Mouse (Mus musculus) frontal cortex, adult (tissue): ENCODE measurements around the gene D630023F18Rik.

ENCODE experiments used
- ATAC-seq: cut with Nextera tagmentation; 2 replicates; pipeline ENCODE4 v1.9.2; 2017; ENCODE audit warnings: mild to moderate bottlenecking, moderate library complexity, mixed read lengths; ENCODE audit not compliant: low TSS enrichment

The D630023F18Rik gene

GRCm38 (mm10) chr1:65112031-65112806 is 10.8 kb downstream of the D630023F18Rik start:
- ATAC-seq: peak; percentile 92

DNA sequence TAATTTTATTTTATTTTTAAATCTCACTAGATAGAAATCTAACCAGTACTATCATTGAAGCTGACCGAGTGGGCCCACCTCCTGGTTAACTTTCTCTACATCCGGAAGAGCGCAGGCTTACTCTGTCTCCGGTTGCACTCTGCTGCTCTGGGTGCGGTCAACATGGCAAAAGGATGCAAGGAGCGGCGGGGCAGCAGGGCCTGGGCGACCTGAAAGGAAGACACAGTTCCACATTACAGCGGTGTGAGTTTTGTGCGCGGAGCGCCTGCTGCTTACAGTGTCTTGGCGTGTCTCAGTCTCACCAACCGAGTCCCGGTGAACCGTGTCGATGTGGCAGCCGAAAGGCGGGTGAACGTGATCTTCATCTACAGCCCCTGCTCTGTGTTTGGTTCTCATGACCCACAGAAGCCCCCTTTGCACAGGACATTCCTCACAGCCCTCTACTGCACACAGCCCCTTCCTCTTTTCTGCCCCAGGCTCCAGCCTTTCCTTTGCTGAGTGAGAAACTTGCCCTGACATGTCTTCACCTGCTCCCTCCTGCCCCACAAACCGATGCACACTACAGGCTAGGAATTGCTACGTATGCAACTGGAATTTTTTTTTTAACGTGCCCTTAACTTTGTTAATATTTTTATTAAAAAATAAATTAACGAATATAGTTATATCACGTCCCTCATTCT is 13.1 kb downstream of the D630023F18Rik start:
- no peak for ATAC-seq

DNA sequence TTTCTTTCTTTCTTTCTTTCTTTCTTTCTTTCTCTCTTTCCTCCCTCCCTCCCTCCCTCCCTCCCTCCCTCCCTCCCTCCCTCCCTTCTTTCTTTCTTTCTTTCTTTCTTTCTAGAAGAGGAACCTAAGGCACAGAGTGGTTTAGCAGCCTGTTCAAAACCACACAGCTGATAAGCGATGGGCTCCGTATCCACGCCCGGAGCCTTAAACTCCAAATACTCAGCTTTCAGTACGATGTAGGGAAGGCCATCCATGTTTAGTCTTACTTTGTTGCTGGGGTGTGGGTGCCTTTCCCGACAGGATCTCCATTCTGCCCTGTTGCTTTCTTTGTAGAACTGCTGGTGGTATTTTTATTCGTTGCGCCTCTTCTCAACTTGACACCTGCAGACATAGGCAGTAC is 13.8 kb downstream of the D630023F18Rik start:
- ATAC-seq: no peak

DNA sequence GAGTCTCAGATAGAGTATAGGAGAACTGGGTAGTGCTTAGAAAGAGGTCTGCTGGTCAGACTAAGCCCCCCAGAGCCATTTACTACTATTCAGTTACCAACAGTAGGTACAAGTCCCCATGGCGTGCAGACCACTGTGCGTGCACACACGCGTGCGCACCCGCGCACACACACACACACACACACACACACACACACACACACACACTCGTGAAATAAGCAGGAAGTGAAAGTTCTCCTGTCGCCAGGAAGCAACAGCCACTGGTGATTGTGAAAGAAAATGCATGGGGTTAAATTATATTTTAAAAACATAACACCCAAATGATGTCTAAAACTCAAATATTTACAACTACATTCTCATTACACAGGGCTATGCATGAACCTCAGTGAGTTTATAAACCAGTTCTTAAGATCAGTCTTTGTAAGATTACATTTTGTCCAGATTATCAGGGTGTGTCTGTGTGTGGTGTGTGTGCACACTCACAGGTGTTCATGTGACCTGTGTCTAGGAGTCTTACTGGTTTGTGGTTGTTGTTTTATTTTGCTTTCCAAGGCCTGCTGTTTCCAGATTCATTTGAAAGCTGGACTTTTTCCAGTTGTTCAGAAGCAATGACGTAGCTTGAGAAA is 15.2 kb downstream of the D630023F18Rik start:
- ATAC-seq: no peak

GRCm38 (mm10) chr1:65103273-65103672 is 19.7 kb downstream of the D630023F18Rik start, which contains the start of gene Cryga:
Gene Cryga, minus strand, starts transcription at chr1:65103373.
- no peak for ATAC-seq

DNA sequence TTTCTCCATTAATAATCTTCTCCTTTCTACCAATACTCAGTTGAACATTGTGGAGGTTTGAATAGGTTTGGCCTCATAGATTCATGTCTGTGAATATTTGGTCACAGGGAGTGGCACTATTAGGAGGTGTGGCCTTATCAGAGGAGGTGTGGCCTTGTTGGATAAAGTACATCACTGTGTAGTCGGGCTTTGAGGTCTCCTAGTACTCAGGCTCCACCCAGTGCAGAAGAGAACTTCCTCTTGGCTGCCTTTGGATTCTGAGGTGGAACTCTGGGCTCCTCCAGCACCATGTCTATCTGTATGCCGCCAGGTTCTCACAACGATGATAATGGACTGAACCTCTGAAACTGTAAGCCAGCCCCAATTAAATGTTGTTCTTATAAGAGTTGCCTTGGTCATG is 26.1 kb downstream of the D630023F18Rik start:
- ATAC-seq: no peak

DNA sequence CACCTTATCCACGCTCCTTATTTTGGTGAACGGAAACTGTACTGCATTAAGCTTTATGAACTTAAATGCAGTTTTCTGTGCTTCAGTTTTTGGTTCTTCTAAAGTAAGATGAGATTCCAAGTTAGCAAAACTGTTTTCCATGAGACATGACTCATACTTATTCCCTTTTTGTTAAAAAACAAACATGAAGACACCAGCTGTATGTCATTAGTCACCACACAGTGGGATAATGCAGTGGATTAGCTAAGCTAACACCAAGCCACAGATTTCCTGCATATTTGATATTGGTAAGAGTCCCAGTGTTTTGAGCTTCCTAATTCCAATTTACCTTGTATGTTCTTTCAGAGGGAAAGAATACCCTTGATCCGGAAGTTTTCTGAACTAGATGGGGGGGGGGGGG is 31.4 kb downstream of the D630023F18Rik start:
- ATAC-seq: peak; percentile 73

DNA sequence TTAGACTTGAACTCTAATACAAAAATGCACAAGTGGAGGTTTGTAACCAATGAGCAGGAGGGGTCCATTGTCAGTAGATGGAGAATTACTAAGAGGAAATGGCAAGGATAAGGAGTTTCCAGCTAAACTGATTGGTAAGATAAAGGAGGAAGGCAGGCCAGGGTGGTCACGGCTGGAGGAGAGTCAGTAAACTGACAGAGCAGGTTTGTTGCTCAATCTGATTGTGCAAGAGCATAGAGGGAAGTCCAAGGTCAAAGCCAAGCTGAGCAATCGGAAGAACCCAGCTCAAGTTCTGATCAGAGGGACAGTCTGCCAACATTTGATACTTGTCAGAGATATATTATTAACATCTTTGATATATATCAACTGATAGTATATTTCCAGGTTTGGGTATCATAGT is 32.6 kb downstream of the D630023F18Rik start:
- no peak for ATAC-seq

- ATAC-seq: no peak
These were observed 34.3 kb downstream of the D630023F18Rik start for GRCm38 (mm10) chr1:65088567-65089356.

DNA sequence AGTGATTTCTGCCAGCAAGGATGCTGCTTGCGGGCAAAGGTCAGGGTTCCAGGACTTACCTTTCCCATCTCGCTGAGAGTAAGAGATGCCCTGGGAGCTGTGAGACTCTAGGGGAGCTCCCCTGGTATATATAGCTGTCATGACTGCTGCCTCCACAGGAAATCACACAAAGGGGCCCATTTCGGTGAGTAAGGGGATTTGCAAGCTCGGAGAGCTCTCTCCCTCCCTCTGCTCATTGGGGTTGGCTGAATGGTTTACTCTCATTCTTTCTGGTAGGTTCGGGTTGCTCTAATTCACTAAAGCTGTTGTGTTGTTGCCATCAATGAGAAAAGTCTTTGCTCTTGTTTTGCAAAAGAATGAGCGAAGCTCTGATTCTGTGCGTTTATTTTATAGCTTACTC is 40.8 kb downstream of the D630023F18Rik start, which contains the start of gene Crygb:
TSS of gene Crygb (minus strand) at position 101 of the 400 bp plus-strand sequence.
- ATAC-seq: no peak

DNA sequence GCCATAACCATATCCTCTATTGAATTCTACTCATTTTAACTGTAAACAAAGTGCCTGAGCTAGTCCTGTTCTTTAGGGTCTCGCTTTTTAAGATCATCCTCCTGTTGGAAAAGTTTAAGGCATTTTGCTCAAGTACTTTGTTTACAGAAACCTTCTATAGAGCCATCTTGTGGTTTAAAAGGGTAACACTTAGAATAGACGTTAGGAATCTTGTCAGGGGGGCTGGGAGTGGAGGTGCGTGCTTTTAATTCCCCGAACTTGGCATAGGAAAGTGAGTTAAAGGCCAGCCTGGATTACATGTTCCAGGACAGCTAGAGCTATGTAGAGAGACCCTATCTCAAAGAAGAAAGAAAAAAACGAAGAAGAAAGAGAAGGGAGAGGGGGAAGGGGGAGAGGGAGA is 47.4 kb downstream of the D630023F18Rik start:
- ATAC-seq: peak; percentile 59

GRCm38 (mm10) chr1:65073589-65073988 is 49.4 kb downstream of the D630023F18Rik start, which contains the start of gene Crygc:
Gene Crygc, minus strand, starts transcription at chr1:65073689.
- ATAC-seq: no peak

GRCm38 (mm10) chr1:65067842-65068241 is 55.2 kb downstream of the D630023F18Rik start:
- ATAC-seq: no peak

DNA sequence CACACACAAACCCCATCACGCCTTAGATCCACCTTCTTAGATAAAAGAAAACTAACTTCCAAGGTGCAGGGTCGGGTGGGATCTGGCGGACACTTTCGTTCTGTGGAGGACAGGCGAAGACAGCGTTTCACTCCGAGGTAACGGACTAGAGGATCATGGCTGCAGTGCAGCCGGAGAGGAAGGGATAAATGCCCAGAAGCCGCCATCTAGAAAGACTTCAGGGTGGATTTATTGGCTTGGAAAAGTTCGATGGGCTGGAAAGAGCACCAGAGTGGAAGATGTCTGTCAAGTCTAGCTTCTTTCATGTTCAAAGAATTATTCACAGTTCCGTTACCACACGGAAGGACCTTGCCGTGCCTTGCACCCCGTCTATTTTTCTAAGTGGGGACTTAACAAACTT is 58.8 kb downstream of the D630023F18Rik start:
- no peak for ATAC-seq

DNA sequence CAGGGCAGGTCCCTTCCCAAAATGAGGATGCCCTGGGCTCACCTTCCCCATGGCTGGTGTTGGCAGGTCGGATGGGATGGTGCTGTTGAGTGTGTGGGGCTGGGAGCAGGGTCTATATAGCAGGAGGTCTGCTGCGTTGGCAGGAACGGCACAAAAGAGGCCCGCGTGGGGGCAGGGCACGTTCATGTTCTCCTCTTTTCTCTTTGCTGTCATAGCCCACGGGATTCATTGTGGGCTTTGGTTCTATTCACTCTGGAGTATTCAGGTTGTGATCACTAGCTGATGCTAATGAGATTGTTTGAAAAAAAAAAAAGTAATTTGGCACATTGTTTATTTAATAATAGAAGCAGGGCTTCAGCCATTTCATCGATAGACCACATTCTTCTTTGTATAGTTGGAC is 59.7 kb downstream of the D630023F18Rik start, which contains the start of gene Crygd:
TSS of gene Crygd (minus strand) at position 101 of the 400 bp plus-strand sequence.
- no peak for ATAC-seq
